Mouse (Mus musculus): ENCODE measurements around the gene Ralgps2. TPM values are rescaled to one million over a fixed set of nuclear protein-coding genes. Genes with fewer than 3 reads are reported as not detected.

The Ralgps2 gene
- total RNA-seq, 2 experiments from 2014 or later: 10.4 to 12.0 TPM

DNA sequence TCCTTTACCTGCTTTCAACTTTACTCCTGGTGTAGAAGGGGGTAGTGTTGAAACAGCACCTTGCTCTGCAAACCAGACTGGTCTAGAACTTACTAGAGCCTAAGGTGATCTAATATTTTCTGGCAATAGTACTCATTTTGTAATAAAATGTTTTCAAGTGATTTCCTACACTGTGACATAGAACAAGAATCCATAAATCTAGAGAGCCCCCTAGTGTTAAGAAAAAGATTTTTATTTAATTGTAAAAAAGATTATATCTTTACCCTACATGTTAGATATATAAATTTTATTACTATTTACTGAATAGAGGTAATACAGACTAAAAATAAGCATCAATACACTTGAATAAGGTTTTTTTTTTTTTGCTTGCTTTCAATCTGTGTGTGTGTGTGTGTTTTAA is 29.6 kb downstream of the Ralgps2 start:
- no peak for DNase-seq
- intact Hi-C loops (cut with DNase I): loop anchor here (1.0 to 5.0 kb wide), 2 partner anchors 48 to 168 kb away; no protein-coding TSS in a partner anchor

- intact Hi-C loops (cut with DNase I): loop anchor here (5.0 kb wide), 1 partner anchor 47 kb away; no protein-coding TSS in a partner anchor
- no peak for DNase-seq
These were observed 30.2 kb downstream of the Ralgps2 start for GRCm38 (mm10) chr1:156909265-156909664.

DNA sequence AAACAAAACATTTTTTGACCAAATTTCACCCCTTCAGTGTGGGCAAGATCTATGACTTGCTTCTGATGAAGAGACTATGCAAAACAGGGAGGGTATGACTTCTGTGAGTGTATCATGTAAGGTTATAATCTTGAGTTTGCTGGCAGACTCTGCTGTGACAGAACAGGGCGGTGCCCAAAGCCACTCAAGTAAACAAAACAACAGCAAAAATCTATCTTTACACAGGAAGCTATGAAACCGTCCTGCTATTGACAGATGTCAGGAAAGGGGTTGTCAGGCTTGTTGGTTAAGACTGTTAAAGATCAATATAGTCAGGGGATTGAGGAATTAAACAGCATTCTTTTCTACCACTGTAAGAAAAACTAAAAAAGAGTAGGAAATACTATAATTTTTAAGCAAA is 33.8 kb downstream of the Ralgps2 start:
- intact Hi-C loops (cut with DNase I): loop anchor here (5.0 kb wide), 1 partner anchor 43 kb away; no protein-coding TSS in a partner anchor
- DNase-seq: no peak

DNA sequence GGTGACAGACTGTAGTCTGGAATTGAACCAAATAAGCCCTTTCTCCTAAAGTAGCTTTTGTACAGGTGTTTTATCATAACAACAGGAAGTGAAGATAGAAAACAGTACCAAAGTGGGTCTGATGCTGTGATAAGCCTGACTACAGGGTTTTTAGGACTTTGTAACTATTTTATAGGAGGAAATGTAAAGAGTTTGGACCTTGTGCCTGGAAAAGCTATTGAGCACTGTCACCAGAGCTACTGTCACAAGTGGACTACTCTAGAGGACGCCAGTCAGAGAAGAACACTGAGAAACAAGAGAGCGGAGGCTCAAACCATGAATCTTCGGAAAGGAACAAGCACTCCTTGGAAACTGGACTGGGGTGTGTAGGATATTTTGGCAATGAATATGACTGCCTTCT is 35.5 kb downstream of the Ralgps2 start:
- intact Hi-C loops (cut with DNase I): no loop called here

DNA sequence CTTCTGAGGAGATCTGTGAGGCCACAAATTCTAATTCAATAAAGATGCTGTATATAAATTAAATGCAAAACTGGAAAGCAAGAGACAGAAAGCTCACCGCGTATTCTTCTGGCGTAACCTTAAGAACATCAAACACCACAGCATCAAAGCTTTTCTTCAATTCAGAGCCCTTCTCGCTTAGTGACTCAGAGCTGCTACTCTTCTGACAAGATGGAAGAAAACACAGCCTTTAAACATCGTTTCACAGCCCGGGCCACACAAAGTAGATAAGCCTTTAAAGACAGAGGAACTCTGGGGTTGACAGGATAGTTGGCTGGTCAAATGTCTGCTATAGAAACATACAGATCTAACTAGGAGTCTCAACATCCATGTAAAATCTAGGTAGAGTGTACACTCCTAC is 37.7 kb downstream of the Ralgps2 start:
- no peak for DNase-seq
- intact Hi-C loops (cut with DNase I): no loop called here

More for the DNA sequence above, 35.5 kb downstream of the Ralgps2 start:
- no peak for DNase-seq

DNA sequence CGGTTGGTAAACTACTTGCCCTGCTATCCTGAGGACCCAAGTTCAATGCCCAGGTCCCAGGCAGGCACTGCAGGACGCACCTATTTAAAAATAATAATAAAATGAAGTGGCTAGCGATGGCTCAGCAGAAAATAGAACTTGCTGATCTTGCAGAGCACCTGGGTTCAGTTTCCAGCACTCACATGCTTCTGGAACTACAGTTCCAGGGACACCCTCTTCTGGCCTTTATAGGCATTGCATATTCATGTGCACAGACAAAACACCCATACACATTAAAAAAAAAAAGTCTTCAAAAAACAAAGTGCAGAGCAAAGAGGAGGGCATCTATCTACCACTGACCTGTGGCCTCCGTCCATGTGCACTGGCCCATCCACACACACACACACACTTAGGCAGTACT is 47.9 kb downstream of the Ralgps2 start:
- intact Hi-C loops (cut with DNase I): no loop called here
- no peak for DNase-seq

GRCm38 (mm10) chr1:156888830-156889229 is 50.6 kb downstream of the Ralgps2 start:
- intact Hi-C loops (cut with DNase I): no loop called here

GRCm38 (mm10) chr1:156885879-156886278 is 53.5 kb downstream of the Ralgps2 start:
- intact Hi-C loops (cut with DNase I): loop anchor here (2.0 kb wide), 1 partner anchor 143 kb away; no protein-coding TSS in a partner anchor
- DNase-seq: no peak

More at GRCm38 (mm10) chr1:156888830-156889229, 50.6 kb downstream of the Ralgps2 start:
- DNase-seq: no peak

GRCm38 (mm10) chr1:156884782-156885181 is 54.6 kb downstream of the Ralgps2 start:
- intact Hi-C loops (cut with DNase I): no loop called here
- no peak for DNase-seq

GRCm38 (mm10) chr1:156870616-156871015 is 68.8 kb downstream of the Ralgps2 start:
- intact Hi-C loops (cut with DNase I): no loop called here

DNA sequence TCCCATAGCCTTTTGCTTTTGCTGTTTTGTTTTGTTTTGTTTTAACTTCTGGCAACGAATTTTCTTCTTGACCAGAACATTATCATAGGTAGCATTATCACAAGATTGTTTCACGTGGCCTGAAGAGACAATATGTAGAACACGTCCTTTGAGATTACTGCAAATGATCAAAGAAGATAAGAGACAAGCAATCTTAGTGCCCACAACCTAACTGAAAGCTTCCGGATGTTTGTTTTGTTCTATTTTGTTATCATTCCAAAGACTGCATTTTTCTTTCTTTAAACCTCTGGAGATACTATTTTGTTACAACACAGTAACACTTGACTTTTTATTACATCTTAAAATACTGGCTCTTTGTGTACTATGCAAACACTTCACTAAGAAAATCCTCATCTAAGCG is 69.4 kb downstream of the Ralgps2 start:
- DNase-seq: no peak

More at GRCm38 (mm10) chr1:156870616-156871015, 68.8 kb downstream of the Ralgps2 start:
- no peak for DNase-seq

GRCm38 (mm10) chr1:156864240-156864639 is 75.2 kb downstream of the Ralgps2 start:
- intact Hi-C loops (cut with DNase I): loop anchor here (5.0 kb wide), 1 partner anchor 43 kb away; no protein-coding TSS in a partner anchor
- DNase-seq: no peak

More for the DNA sequence above, 69.4 kb downstream of the Ralgps2 start:
- intact Hi-C loops (cut with DNase I): no loop called here

- DNase-seq: no peak
- intact Hi-C loops (cut with DNase I): loop anchor here (5.0 kb wide), 1 partner anchor 44 kb away; no protein-coding TSS in a partner anchor
These were observed 75.7 kb downstream of the Ralgps2 start for GRCm38 (mm10) chr1:156863726-156864125.

GRCm38 (mm10) chr1:156861475-156862043 is 77.9 kb downstream of the Ralgps2 start:
- no peak for DNase-seq
- intact Hi-C loops (cut with DNase I): loop anchor here (5.0 kb wide), 1 partner anchor 46 kb away; no protein-coding TSS in a partner anchor

DNA sequence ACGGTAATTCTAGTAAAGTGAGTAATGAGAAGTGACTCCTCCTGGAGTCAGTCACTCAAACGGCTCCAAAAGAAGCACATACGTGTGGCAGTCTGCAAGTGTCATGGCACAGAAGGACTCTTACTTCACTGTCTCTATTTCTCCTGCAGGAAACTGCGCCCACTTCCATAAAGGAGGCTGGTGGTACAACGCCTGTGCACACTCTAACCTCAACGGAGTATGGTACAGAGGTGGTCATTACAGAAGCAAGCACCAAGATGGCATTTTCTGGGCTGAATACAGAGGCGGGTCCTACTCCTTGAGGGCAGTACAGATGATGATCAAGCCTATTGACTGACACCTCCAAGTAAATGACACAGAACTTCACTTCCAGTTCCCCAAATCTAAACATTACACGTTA is 79.2 kb downstream of the Ralgps2 start:
- intact Hi-C loops (cut with DNase I): loop anchor here (5.0 kb wide), 1 partner anchor 47 kb away; no protein-coding TSS in a partner anchor
- DNase-seq: no peak

GRCm38 (mm10) chr1:156859711-156860250 is 79.6 kb downstream of the Ralgps2 start:
- no peak for DNase-seq
- intact Hi-C loops (cut with DNase I): loop anchor here (5.0 kb wide), 1 partner anchor 48 kb away; no protein-coding TSS in a partner anchor

DNA sequence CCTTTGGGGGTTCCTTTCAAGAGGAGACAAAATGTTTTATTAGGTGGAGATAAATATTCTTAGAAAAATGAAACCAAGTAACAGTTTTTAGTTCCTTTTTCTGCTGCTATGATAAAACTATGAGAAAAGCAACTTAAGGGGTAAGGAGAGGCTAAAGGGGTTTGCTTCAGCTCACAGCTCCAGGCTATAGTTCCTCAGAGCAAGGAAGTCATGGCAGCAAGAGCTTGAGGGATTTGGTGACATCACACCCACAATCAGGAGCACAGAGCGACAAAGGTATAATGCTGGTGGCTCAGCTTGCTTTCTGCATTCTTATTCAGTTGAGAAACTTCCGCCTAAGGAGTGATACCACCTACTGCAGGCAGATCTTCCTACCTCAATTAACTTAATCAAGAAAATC is 80.3 kb downstream of the Ralgps2 start:
- intact Hi-C loops (cut with DNase I): no loop called here

GRCm38 (mm10) chr1:156856666-156857065 is 82.8 kb downstream of the Ralgps2 start:
- intact Hi-C loops (cut with DNase I): no loop called here

More for the DNA sequence above, 80.3 kb downstream of the Ralgps2 start:
- no peak for DNase-seq

DNA sequence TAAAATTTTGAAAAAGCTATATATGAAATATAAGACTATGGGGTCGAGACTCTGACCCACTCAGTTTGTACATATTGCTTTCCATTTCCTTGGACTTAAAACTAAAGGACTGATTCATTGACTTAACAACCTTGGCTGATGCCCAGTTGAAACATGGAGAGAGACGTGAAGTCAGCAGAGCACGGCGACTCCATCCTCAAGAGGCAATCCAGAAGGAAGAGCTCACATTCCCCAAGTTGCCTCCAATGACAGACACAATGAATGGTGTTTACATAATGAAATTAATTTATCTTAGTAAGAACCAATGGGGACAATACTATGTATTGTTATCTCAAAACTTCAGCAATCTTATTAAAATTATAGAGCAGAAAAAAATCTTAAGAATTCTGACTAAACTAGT is 84.9 kb downstream of the Ralgps2 start:
- intact Hi-C loops (cut with DNase I): no loop called here
- no peak for DNase-seq

More at GRCm38 (mm10) chr1:156856666-156857065, 82.8 kb downstream of the Ralgps2 start:
- DNase-seq: no peak

GRCm38 (mm10) chr1:156852872-156853271 is 86.6 kb downstream of the Ralgps2 start:
- intact Hi-C loops (cut with DNase I): no loop called here
- no peak for DNase-seq

GRCm38 (mm10) chr1:156852409-156852808 is 87.0 kb downstream of the Ralgps2 start:
- DNase-seq: no peak
- intact Hi-C loops (cut with DNase I): no loop called here

- intact Hi-C loops (cut with DNase I): no loop called here
- DNase-seq: no peak
These were observed 92.3 kb downstream of the Ralgps2 start for GRCm38 (mm10) chr1:156847098-156847497.
